Mouse (Mus musculus): ENCODE measurements around the gene Arsa. TPM values are rescaled to one million over a fixed set of nuclear protein-coding genes. Genes with fewer than 3 reads are reported as not detected.

Gene Arsa
- polyA plus RNA-seq, 1 experiment from 2014 or later: 29.5 TPM

GRCm38 (mm10) chr15:89475611-89476474 lies 1.4 kb downstream of the Arsa start:
- Histone ChIP-seq H3K4me3 (ENCODE audit: low read length) (peak overlapping the region; percentile 57), H3K9me3 (ENCODE audit: control insufficient read depth, low read length) (no peaks in the 10 kb centered on the region), H3K27ac (ENCODE audit: low read length) (peak overlapping the region; percentile 85), H3K4me1 (ENCODE audit: control insufficient read depth, insufficient read depth, low read length) (peaks cover 5% of the 10 kb centered on the region; the same call in 1 of the 2 replicates), H3K27me3 (replicated peaks; ENCODE audit: control insufficient read depth, insufficient read depth, low read length) (no peaks in the 10 kb centered on the region), H3K4me2 (ENCODE audit: low read depth, low read length) (peak overlapping the region; percentile 90), H3K36me3 (ENCODE audit: control insufficient read depth, insufficient read depth, low read length) (no peaks in the 10 kb centered on the region), H3K9ac (ENCODE audit: low read depth, low read length) (peak overlapping the region; percentile 73)
- WGBS: 9% methylated on average over 44 of the region's 44 CpGs
- ATAC-seq: peak; percentile 98

- Histone ChIP-seq H3K4me3 (ENCODE audit: low read length) (peak overlapping the region; percentile 57), H3K27ac (ENCODE audit: low read length) (no peak overlapping the region)
Measured at GRCm38 (mm10) chr15:89475293-89475600, 2.0 kb downstream of the Arsa start.

GRCm38 (mm10) chr15:89474596-89475292 lies 2.5 kb downstream of the Arsa start:
- Histone ChIP-seq H3K36me3 (ENCODE audit: control insufficient read depth, insufficient read depth, low read length) (no peaks in the 10 kb centered on the region), H3K27ac (ENCODE audit: low read length) (no peak overlapping the region), H3K4me1 (ENCODE audit: control insufficient read depth, insufficient read depth, low read length) (peaks cover 5% of the 10 kb centered on the region; the same call in 1 of the 2 replicates), H3K4me3 (ENCODE audit: low read length) (peak overlapping the region; percentile 57), H3K4me2 (ENCODE audit: low read depth, low read length) (peak overlapping the region; percentile 90), H3K9me3 (ENCODE audit: control insufficient read depth, low read length) (no peaks in the 10 kb centered on the region), H3K9ac (ENCODE audit: low read depth, low read length) (peak overlapping the region; percentile 73; the same call in 1 of the 2 replicates), H3K27me3 (replicated peaks; ENCODE audit: control insufficient read depth, insufficient read depth, low read length) (no peaks in the 10 kb centered on the region)
- ATAC-seq: no peak
- 94% methylated on average over 19 of the region's 19 CpGs for WGBS

More at GRCm38 (mm10) chr15:89475293-89475600, 2.0 kb downstream of the Arsa start:
- no peak for ATAC-seq
- H3K4me1 ChIP-seq (ENCODE audit: control insufficient read depth, insufficient read depth, low read length): peaks cover 5% of the 10 kb centered on the region; the same call in 1 of the 2 replicates
- no peaks in the 10 kb centered on the region for H3K36me3 ChIP-seq (ENCODE audit: control insufficient read depth, insufficient read depth, low read length)
- no peaks in the 10 kb centered on the region for H3K27me3 ChIP-seq (replicated peaks; ENCODE audit: control insufficient read depth, insufficient read depth, low read length)
- H3K9me3 ChIP-seq (ENCODE audit: control insufficient read depth, low read length): no peaks in the 10 kb centered on the region
- H3K4me2 ChIP-seq (ENCODE audit: low read depth, low read length): peak overlapping the region; percentile 90
- peak overlapping the region; percentile 73 for H3K9ac ChIP-seq (ENCODE audit: low read depth, low read length)
- 95% methylated on average over 7 of the region's 7 CpGs for WGBS

GRCm38 (mm10) chr15:89473921-89474320 lies 3.3 kb downstream of the Arsa start:
- no peaks in the 10 kb centered on the region for H3K27me3 ChIP-seq (replicated peaks; ENCODE audit: control insufficient read depth, insufficient read depth, low read length)
- peaks cover 5% of the 10 kb centered on the region; the same call in 1 of the 2 replicates for H3K4me1 ChIP-seq (ENCODE audit: control insufficient read depth, insufficient read depth, low read length)
- H3K27ac ChIP-seq (ENCODE audit: low read length): no peak overlapping the region
- no peak overlapping the region for H3K4me2 ChIP-seq (ENCODE audit: low read depth, low read length)
- WGBS: 94% methylated on average over 8 of the region's 8 CpGs
- H3K36me3 ChIP-seq (ENCODE audit: control insufficient read depth, insufficient read depth, low read length): no peaks in the 10 kb centered on the region
- ATAC-seq: no peak
- no peak overlapping the region for H3K9ac ChIP-seq (ENCODE audit: low read depth, low read length)
- no peak overlapping the region for H3K4me3 ChIP-seq (ENCODE audit: low read length)
- H3K9me3 ChIP-seq (ENCODE audit: control insufficient read depth, low read length): no peaks in the 10 kb centered on the region

- Histone ChIP-seq H3K9me3 (ENCODE audit: control insufficient read depth, low read length) (no peaks in the 10 kb centered on the region), H3K9ac (ENCODE audit: low read depth, low read length) (no peak overlapping the region), H3K36me3 (ENCODE audit: control insufficient read depth, insufficient read depth, low read length) (no peaks in the 10 kb centered on the region), H3K4me2 (ENCODE audit: low read depth, low read length) (no peak overlapping the region), H3K27me3 (replicated peaks; ENCODE audit: control insufficient read depth, insufficient read depth, low read length) (no peaks in the 10 kb centered on the region), H3K27ac (ENCODE audit: low read length) (no peak overlapping the region), H3K4me1 (ENCODE audit: control insufficient read depth, insufficient read depth, low read length) (peaks cover 5% of the 10 kb centered on the region; the same call in 1 of the 2 replicates), H3K4me3 (ENCODE audit: low read length) (no peak overlapping the region)
- no peak for ATAC-seq
- WGBS: 84% methylated on average over 9 of the region's 9 CpGs
Measured at GRCm38 (mm10) chr15:89473370-89473769, 3.9 kb downstream of the Arsa start.

- Histone ChIP-seq H3K36me3 (ENCODE audit: control insufficient read depth, insufficient read depth, low read length) (no peaks in the 10 kb centered on the region), H3K9ac (ENCODE audit: low read depth, low read length) (no peak overlapping the region), H3K27ac (ENCODE audit: low read length) (no peak overlapping the region), H3K27me3 (replicated peaks; ENCODE audit: control insufficient read depth, insufficient read depth, low read length) (no peaks in the 10 kb centered on the region), H3K4me2 (ENCODE audit: low read depth, low read length) (no peak overlapping the region), H3K9me3 (ENCODE audit: control insufficient read depth, low read length) (no peaks in the 10 kb centered on the region), H3K4me1 (ENCODE audit: control insufficient read depth, insufficient read depth, low read length) (peaks cover 5% of the 10 kb centered on the region; the same call in 1 of the 2 replicates), H3K4me3 (ENCODE audit: low read length) (no peak overlapping the region)
- ATAC-seq: no peak
- 78% methylated on average over 4 of the region's 4 CpGs for WGBS
Measured at GRCm38 (mm10) chr15:89471476-89471875, 5.7 kb downstream of the Arsa start.

- H3K27ac ChIP-seq (ENCODE audit: low read length): no peak overlapping the region
- H3K4me2 ChIP-seq (ENCODE audit: low read depth, low read length): no peak overlapping the region
- no peak overlapping the region for H3K9ac ChIP-seq (ENCODE audit: low read depth, low read length)
- no peaks in the 10 kb centered on the region for H3K9me3 ChIP-seq (ENCODE audit: control insufficient read depth, low read length)
- no peaks in the 10 kb centered on the region for H3K4me1 ChIP-seq (ENCODE audit: control insufficient read depth, insufficient read depth, low read length)
- H3K36me3 ChIP-seq (ENCODE audit: control insufficient read depth, insufficient read depth, low read length): no peaks in the 10 kb centered on the region
- ATAC-seq: no peak
- no peak overlapping the region for H3K4me3 ChIP-seq (ENCODE audit: low read length)
- WGBS: 43% methylated on average over 2 of the region's 2 CpGs
- no peaks in the 10 kb centered on the region for H3K27me3 ChIP-seq (replicated peaks; ENCODE audit: control insufficient read depth, insufficient read depth, low read length)
Measured at GRCm38 (mm10) chr15:89468577-89468976, 8.6 kb downstream of the Arsa start.

GRCm38 (mm10) chr15:89465052-89465451 lies 12.2 kb downstream of the Arsa start:
- Histone ChIP-seq H3K4me2 (ENCODE audit: low read depth, low read length) (no peak overlapping the region), H3K27me3 (replicated peaks; ENCODE audit: control insufficient read depth, insufficient read depth, low read length) (no peaks in the 10 kb centered on the region), H3K27ac (ENCODE audit: low read length) (no peak overlapping the region), H3K36me3 (ENCODE audit: control insufficient read depth, insufficient read depth, low read length) (no peaks in the 10 kb centered on the region), H3K4me3 (ENCODE audit: low read length) (no peak overlapping the region), H3K4me1 (ENCODE audit: control insufficient read depth, insufficient read depth, low read length) (no peaks in the 10 kb centered on the region), H3K9me3 (ENCODE audit: control insufficient read depth, low read length) (no peaks in the 10 kb centered on the region), H3K9ac (ENCODE audit: low read depth, low read length) (no peak overlapping the region)
- 3% methylated on average over 1 of the region's 1 CpGs for WGBS
- ATAC-seq: no peak

- Histone ChIP-seq H3K9ac (ENCODE audit: low read depth, low read length) (no peak overlapping the region), H3K27me3 (replicated peaks; ENCODE audit: control insufficient read depth, insufficient read depth, low read length) (no peaks in the 10 kb centered on the region), H3K4me3 (ENCODE audit: low read length) (no peak overlapping the region), H3K27ac (ENCODE audit: low read length) (no peak overlapping the region), H3K36me3 (ENCODE audit: control insufficient read depth, insufficient read depth, low read length) (no peaks in the 10 kb centered on the region), H3K4me2 (ENCODE audit: low read depth, low read length) (no peak overlapping the region), H3K9me3 (ENCODE audit: control insufficient read depth, low read length) (no peaks in the 10 kb centered on the region), H3K4me1 (ENCODE audit: control insufficient read depth, insufficient read depth, low read length) (no peaks in the 10 kb centered on the region)
- ATAC-seq: no peak
- 43% methylated on average over 5 of the region's 5 CpGs for WGBS
Measured at GRCm38 (mm10) chr15:89463334-89464235, 13.6 kb downstream of the Arsa start.
